Mouse (Mus musculus) WW6 (cell line): Measurements from ENCODE around the gene Hist1h3d.
"Not testable (repeated sequence)": the region's sequence is repeated elsewhere in the genome, so short reads cannot be mapped to it uniquely, and the experiment has no call there.

Experiments
- DNase-seq: peaks from one replicate; pipeline ENCODE4 v3.0.0-alpha.2; 2013; ENCODE audit warnings: low read depth, low spot score

Hist1h3d gene

DNA sequence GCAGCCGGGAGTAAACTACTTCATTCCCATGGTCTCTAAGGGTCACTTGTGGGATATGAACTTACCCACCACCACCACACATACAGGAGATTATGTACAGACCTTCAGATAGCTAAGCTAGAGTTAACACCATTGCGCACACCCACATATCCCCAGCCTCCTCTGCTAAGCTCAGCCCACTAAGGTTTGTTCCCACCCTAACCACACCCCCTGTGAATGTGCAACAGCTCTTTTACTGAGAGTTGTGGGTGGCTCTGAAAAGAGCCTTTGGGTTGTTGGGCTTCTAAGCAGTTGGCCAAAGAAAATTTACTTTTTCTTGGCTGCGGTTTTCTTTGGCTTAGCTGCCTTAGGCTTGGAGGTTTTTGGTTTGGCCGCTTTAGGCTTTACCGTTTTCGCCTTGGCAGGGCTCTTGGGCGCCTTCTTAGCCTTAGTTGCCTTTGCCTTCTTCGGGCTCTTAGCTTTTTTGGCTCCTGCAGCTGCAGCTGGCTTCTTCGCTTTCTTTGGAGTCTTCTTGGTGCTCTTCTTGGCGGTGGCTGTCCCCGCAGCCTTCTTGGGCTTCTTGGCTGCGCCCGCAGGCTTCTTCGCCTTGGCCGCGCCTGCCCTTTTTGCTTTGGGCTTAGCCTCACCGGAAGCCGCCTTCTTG is 46.1 kb downstream of the Hist1h3d start:
- DNase-seq: peak; percentile 71

DNA sequence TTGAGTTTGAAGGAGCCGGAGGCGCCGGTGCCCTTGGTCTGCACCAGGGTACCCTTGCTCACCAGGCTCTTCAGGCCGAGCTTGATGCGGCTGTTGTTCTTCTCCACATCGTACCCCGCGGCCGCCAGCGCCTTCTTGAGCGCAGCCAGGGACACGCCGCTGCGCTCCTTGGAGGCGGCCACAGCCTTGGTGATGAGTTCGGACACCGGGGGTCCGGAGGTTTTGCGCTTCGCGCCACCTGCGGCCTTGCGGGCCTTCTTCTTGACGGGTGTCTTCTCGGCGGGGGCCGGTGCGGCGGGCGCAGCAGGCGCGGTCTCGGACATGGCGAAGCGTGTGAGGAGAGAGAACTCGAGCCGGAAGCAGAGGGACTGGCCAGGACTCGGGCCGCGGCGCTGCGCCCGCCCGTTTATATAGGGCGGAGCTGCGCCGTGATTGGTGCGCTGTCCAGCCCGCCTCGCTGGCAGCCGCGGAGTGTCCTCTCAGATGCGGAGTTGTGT is 46.7 kb downstream of the Hist1h3d start, which contains the start of gene Hist1h1e:
Gene Hist1h1e, minus strand, starts transcription at position 384 of the 497 bp plus-strand sequence.
- not testable (repeated sequence) for DNase-seq

GRCm38 (mm10) chr13:23622861-23623450 is 47.4 kb downstream of the Hist1h3d start:
- DNase-seq: no peak
